11 mouse cellular contexts compared by ENCODE assay signal in the genomic region with DNA sequence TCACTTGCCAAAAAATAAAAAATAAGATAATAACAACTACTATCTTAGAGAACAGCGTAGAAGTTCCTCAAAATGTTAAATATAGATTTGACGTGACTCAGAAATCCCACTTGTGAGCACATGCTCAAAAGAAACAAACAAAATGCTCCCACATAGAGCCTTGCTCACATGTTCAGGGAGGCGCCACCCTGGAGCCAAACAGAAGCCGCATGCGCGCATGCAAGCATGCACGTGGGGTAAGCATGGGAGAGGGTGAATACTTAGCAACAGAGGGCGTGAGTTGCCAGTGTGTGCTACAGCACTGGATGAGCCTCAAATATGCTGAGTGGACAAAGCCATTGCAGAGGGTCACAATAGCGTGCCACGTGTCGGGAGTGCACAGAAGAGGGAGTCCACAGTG. TPM values are rescaled to one million over a fixed set of nuclear protein-coding genes. Genes with fewer than 3 reads are reported as not detected.
DNase-seq lines count a peak whose midpoint lies in the region; ATAC-seq and TF ChIP-seq lines count a peak whose summit lies in the region.
"Had no signal": no experiment of that assay in that cellular context is flagged by ENCODE, and none has a peak within 500 bp of the region (broad histone marks: within the 10 kb centered on the region; RNA-seq: fewer than 3 reads in every experiment).

No protein-coding gene starts in this region.

- no peak for ATAC-seq in heart, embryonic 11.5 days (replicated peaks; ENCODE audit: insufficient number of reproducible peaks, low FRiP score, low TSS enrichment)
- no peak for ATAC-seq in hindbrain, embryonic 16.5 days
- ATAC-seq: forebrain, embryonic 13.5 days had no signal

- in situ Hi-C loops in CH12.LX (cut with MboI; ENCODE audit: low pct_ligation_motif_present, low pct_unique_long_range_greater_than_20kb, low sequenced_read_pairs) = no loop called here

- no peak overlapping the region for H3K27ac ChIP-seq in heart, embryonic 11.5 days (ENCODE audit: low read depth, low read length)
- H3K27ac ChIP-seq in CH12.LX (ENCODE audit: insufficient read depth, low read depth) = no peak overlapping the region
- H3K27ac ChIP-seq in macrophage = peak overlapping the region; percentile 87
- no peak overlapping the region for H3K27ac ChIP-seq in hindbrain, embryonic 16.5 days (ENCODE audit: low read depth, low read length)
- H3K27ac ChIP-seq: forebrain, embryonic 13.5 days; neural tube, embryonic 13.5 days had no signal

- peak; percentile 56 to 86 for DNase-seq in heart, adult 18-20 months
- DNase-seq in CH12.LX (ENCODE audit: extremely low read depth) = no peak
- DNase-seq in heart, adult 9 months (ENCODE audit: low spot score in 2 of 2) = peak; percentile 52 to 84
- DNase-seq in c-Kit-positive CD71-positive TER-119-positive erythroid progenitor cells, embryonic 14.5 days (ENCODE audit: low spot score) = no peak
- no peak for DNase-seq in kidney, adult 9 months
- DNase-seq: kidney, postnatal 25 days had no signal

- no peak overlapping the region for H3K4me2 ChIP-seq in heart, embryonic 11.5 days
- no peak overlapping the region for H3K4me2 ChIP-seq in CH12.LX (ENCODE audit: insufficient read depth, low read depth, poor library complexity, severe bottlenecking)
- no peak overlapping the region for H3K4me2 ChIP-seq in hindbrain, embryonic 16.5 days (ENCODE audit: low read length)
- H3K4me2 ChIP-seq: forebrain, embryonic 13.5 days; neural tube, embryonic 13.5 days had no signal

- TF ChIP-seq EP300 in CH12.LX (IDR thresholded peaks at IDR 0.05; ENCODE audit: low read length) = no peak

- dilution Hi-C loops in CH12.LX (cut with MboI; ENCODE audit: extremely low pct_ligation_motif_present, extremely low pct_unique_long_range_greater_than_20kb, low sequenced_read_pairs) = no loop called here

- 81% methylated on average over 11 of the region's 11 CpGs for WGBS in heart, embryonic 11.5 days (ENCODE audit: insufficient replicate concordance)
- WGBS in macrophage (ENCODE audit: missing documents) = 43% methylated on average over 11 of the region's 11 CpGs
- 74% methylated on average over 11 of the region's 11 CpGs for WGBS in hindbrain, embryonic 16.5 days

- H3K4me1 ChIP-seq in heart, embryonic 11.5 days (ENCODE audit: control insufficient read depth, insufficient read depth, low read length) = peaks cover 5% of the 10 kb centered on the region; the same call in 1 of the 2 replicates
- H3K4me1 ChIP-seq in CH12.LX (ENCODE audit: control insufficient read depth in 1 of 2, insufficient read depth in 2 of 2) = peaks cover 11 to 14% of the 10 kb centered on the region in 2 experiments
- H3K4me1 ChIP-seq in hindbrain, embryonic 16.5 days (ENCODE audit: control insufficient read depth, insufficient read depth, low read depth, low read length) = no peaks in the 10 kb centered on the region
- H3K4me1 ChIP-seq: forebrain, embryonic 13.5 days had no signal

- no peak overlapping the region for H3K9ac ChIP-seq in heart, embryonic 11.5 days (ENCODE audit: low read depth, low read length)
- H3K9ac ChIP-seq in CH12.LX (ENCODE audit: insufficient read depth, low read depth) = no peak overlapping the region
- H3K9ac ChIP-seq in hindbrain, embryonic 16.5 days (ENCODE audit: low read depth, low read length) = no peak overlapping the region
- H3K9ac ChIP-seq: forebrain, embryonic 13.5 days; neural tube, embryonic 13.5 days had no signal

- H3K36me3 ChIP-seq in heart, embryonic 11.5 days (ENCODE audit: control insufficient read depth, insufficient read depth, low read length) = no peaks in the 10 kb centered on the region
- H3K36me3 ChIP-seq in CH12.LX (replicated peaks in 1 of 2; ENCODE audit: control insufficient read depth in 1 of 2, insufficient read depth in 1 of 2, low read length in 1 of 2) (no peaks in the 10 kb centered on the region), macrophage (ENCODE audit: inconsistent target) (no peaks in the 10 kb centered on the region)
- H3K36me3 ChIP-seq in hindbrain, embryonic 16.5 days (ENCODE audit: control insufficient read depth, insufficient read depth, low read length) = no peaks in the 10 kb centered on the region
- H3K36me3 ChIP-seq: neural tube, embryonic 13.5 days had no signal

- no peaks in the 10 kb centered on the region for H3K27me3 ChIP-seq in heart, embryonic 11.5 days (ENCODE audit: control insufficient read depth, insufficient read depth, low read length)
- peaks cover 68% of the 10 kb centered on the region for H3K27me3 ChIP-seq in CH12.LX (replicated peaks)
- H3K27me3 ChIP-seq in hindbrain, embryonic 16.5 days (replicated peaks; ENCODE audit: control insufficient read depth, insufficient read depth, low read length) = no peaks in the 10 kb centered on the region
- H3K27me3 ChIP-seq: forebrain, embryonic 13.5 days; neural tube, embryonic 13.5 days had no signal

- H3K79me2 ChIP-seq in CH12.LX (replicated peaks; ENCODE audit: control insufficient read depth, extremely low read depth, insufficient read depth, poor library complexity, severe bottlenecking) (no peaks in the 10 kb centered on the region), macrophage (ENCODE audit: inconsistent target) (no peaks in the 10 kb centered on the region)

- TF ChIP-seq CTCF in CH12.LX (conservative IDR thresholded peaks at IDR 0.05 in 1 of 2, IDR thresholded peaks at IDR 0.05 in 1 of 2; ENCODE audit: low read depth in 2 of 2, low read length in 2 of 2) = no peak

- no peak for TF ChIP-seq RAD21 in CH12.LX (IDR thresholded peaks at IDR 0.05; ENCODE audit: low read depth, low read length)

- no peaks in the 10 kb centered on the region for H3K9me3 ChIP-seq in heart, embryonic 11.5 days (replicated peaks; ENCODE audit: control insufficient read depth, low read length)
- peaks cover 4% of the 10 kb centered on the region for H3K9me3 ChIP-seq in CH12.LX (replicated peaks; ENCODE audit: low read length)
- H3K9me3 ChIP-seq in hindbrain, embryonic 16.5 days (ENCODE audit: control insufficient read depth, low read length) = no peaks in the 10 kb centered on the region

- no peak overlapping the region for H3K4me3 ChIP-seq in heart, embryonic 11.5 days (ENCODE audit: low read depth, low read length)
- no peak overlapping the region for H3K4me3 ChIP-seq in CH12.LX (replicated peaks in 1 of 3; ENCODE audit: low read depth in 2 of 3, low read length in 2 of 3, poor library complexity in 1 of 3)
- H3K4me3 ChIP-seq in macrophage (ENCODE audit: inconsistent target) = no peak overlapping the region
- no peak overlapping the region for H3K4me3 ChIP-seq in hindbrain, embryonic 16.5 days (ENCODE audit: low read length)
- H3K4me3 ChIP-seq: forebrain, embryonic 13.5 days; neural tube, embryonic 13.5 days had no signal

- TF ChIP-seq POLR2A in CH12.LX (IDR thresholded peaks at IDR 0.05; ENCODE audit: low read depth, low read length) = no peak

RNA-seq across cellular contexts. Expression of gene Engase, which starts 19.7 kb away (rescaled TPM):
- total RNA-seq in heart, adult 18-20 months (2021) = 1 to 10 TPM; 4.2 to 5.1 TPM
- 3.9 and 4.3 TPM in 2 replicates for polyA plus RNA-seq in heart, embryonic 11.5 days (2014; fragmentation: Nextera tagmentation; extraction: Ambion mirVana)
- total RNA-seq in CH12.LX (2012; rRNA removed) (12.1 and 13.6 TPM in 2 replicates), CH12.LX (2014; rRNA removed) (6.0 and 7.0 TPM in 2 replicates)
- polyA plus RNA-seq in CH12.LX (2012; ENCODE audit: insufficient read length, low read depth) (6.2 and 9.7 TPM in 2 replicates), macrophage (2018) (4.8 to 22.0 TPM (median 7.1 TPM) in 3 replicates)
- 10 to 100 TPM in 11 of 26 experiments, 1 to 10 TPM in 10, under 1 TPM in 5; 0.21 to 41.0 (median 4.4) TPM for total RNA-seq in macrophage (2018; cell fraction: chromatin; rRNA removed)
- 10 to 100 TPM in 8 of 26 experiments, 1 to 10 TPM in 18; 1.8 to 16.9 (median 6.2) TPM for total RNA-seq in macrophage (2018; cell fraction: cytosol; rRNA removed)
- 10 to 100 TPM in 7 of 26 experiments, 1 to 10 TPM in 19; 1.7 to 32.1 (median 5.7) TPM for total RNA-seq in macrophage (2018; cell fraction: nucleus; rRNA removed)
- polyA plus RNA-seq in hindbrain, embryonic 16.5 days (2015; fragmentation: Nextera tagmentation; extraction: Ambion mirVana) = 6.5 and 8.7 TPM in 2 replicates

RNA-seq across cellular contexts. Expression of gene C1qtnf1, which starts 28.9 kb away (rescaled TPM):
- 10 to 100 TPM; 13.4 to 16.4 TPM for total RNA-seq in heart, adult 18-20 months (2021)
- polyA plus RNA-seq in heart, embryonic 11.5 days (2014; fragmentation: Nextera tagmentation; extraction: Ambion mirVana) = 2.7 and 4.2 TPM in 2 replicates
- 0.13 and 0.76 TPM in 2 replicates for total RNA-seq in CH12.LX (2012; rRNA removed)
- 0.15 and 0.19 TPM in 2 replicates for total RNA-seq in CH12.LX (2014; rRNA removed)
- polyA plus RNA-seq in CH12.LX (2012; ENCODE audit: insufficient read length, low read depth) = 0.12 TPM in 1 of 2 replicates, not detected in the other
- 1 to 10 TPM in 1 of 26 experiments, under 1 TPM in 4, not detected in 21; 0.29 to 2.2 (median 0.38) TPM for total RNA-seq in macrophage (2018; cell fraction: chromatin; rRNA removed)
- total RNA-seq in macrophage (2018; cell fraction: cytosol; rRNA removed) = 1 to 10 TPM in 10 of 26 experiments, under 1 TPM in 16; 0.40 to 2.6 (median 0.70) TPM
- 1 to 10 TPM in 12 of 26 experiments, under 1 TPM in 11, not detected in 3; 0.28 to 2.8 (median 1.1) TPM for total RNA-seq in macrophage (2018; cell fraction: nucleus; rRNA removed)
- 0.12 to 1.2 TPM (median 0.82 TPM) in 3 replicates for polyA plus RNA-seq in macrophage (2018)
- polyA plus RNA-seq in hindbrain, embryonic 16.5 days (2015; fragmentation: Nextera tagmentation; extraction: Ambion mirVana) = 4.4 and 7.0 TPM in 2 replicates

RNA-seq across cellular contexts. Expression of gene Cant1, which starts 38.1 kb away (rescaled TPM):
- total RNA-seq in heart, adult 18-20 months (2021) = 10 to 100 TPM; 17.5 to 18.6 TPM
- polyA plus RNA-seq in heart, embryonic 11.5 days (2014; fragmentation: Nextera tagmentation; extraction: Ambion mirVana) = 16.0 and 17.1 TPM in 2 replicates
- total RNA-seq in CH12.LX (2012; rRNA removed) (36.7 and 40.2 TPM in 2 replicates), CH12.LX (2014; rRNA removed) (25.1 and 28.8 TPM in 2 replicates)
- polyA plus RNA-seq in CH12.LX (2012; ENCODE audit: insufficient read length, low read depth) (31.2 and 31.8 TPM in 2 replicates), macrophage (2018) (40.2 to 59.3 TPM (median 42.1 TPM) in 3 replicates)
- 10 to 100 TPM; 14.6 to 66.9 (median 38.8) TPM for total RNA-seq in macrophage (2018; cell fraction: chromatin; rRNA removed)
- total RNA-seq in macrophage (2018; cell fraction: cytosol; rRNA removed) = 10 to 100 TPM; 34.1 to 65.0 (median 51.3) TPM
- 100 to 1,000 TPM in 2 of 26 experiments, 10 to 100 TPM in 24; 28.3 to 108 (median 70.5) TPM for total RNA-seq in macrophage (2018; cell fraction: nucleus; rRNA removed)
- polyA plus RNA-seq in hindbrain, embryonic 16.5 days (2015; fragmentation: Nextera tagmentation; extraction: Ambion mirVana) = 25.7 and 29.1 TPM in 2 replicates

RNA-seq across cellular contexts. Expression of gene Lgals3bp, which starts 55.0 kb away (rescaled TPM):
- total RNA-seq in heart, adult 18-20 months (2021) = 10 to 100 TPM; 19.6 to 34.9 TPM
- polyA plus RNA-seq in heart, embryonic 11.5 days (2014; fragmentation: Nextera tagmentation; extraction: Ambion mirVana) = 3.1 and 3.8 TPM in 2 replicates
- total RNA-seq in CH12.LX (2012; rRNA removed) (67.3 and 93.0 TPM in 2 replicates), CH12.LX (2014; rRNA removed) (134 and 146 TPM in 2 replicates)
- polyA plus RNA-seq in CH12.LX (2012; ENCODE audit: insufficient read length, low read depth) (310 and 338 TPM in 2 replicates), macrophage (2018) (1,136 to 1,462 TPM (median 1,417 TPM) in 3 replicates)
- total RNA-seq in macrophage (2018; cell fraction: chromatin; rRNA removed) = 100 to 1,000 TPM; 127 to 562 (median 307) TPM
- total RNA-seq in macrophage (2018; cell fraction: cytosol; rRNA removed) = 1,000 to 10,000 TPM in 23 of 26 experiments, 100 to 1,000 TPM in 3; 854 to 2,702 (median 1,648) TPM
- total RNA-seq in macrophage (2018; cell fraction: nucleus; rRNA removed) = 1,000 to 10,000 TPM in 15 of 26 experiments, 100 to 1,000 TPM in 11; 559 to 2,830 (median 1,334) TPM
- polyA plus RNA-seq in hindbrain, embryonic 16.5 days (2015; fragmentation: Nextera tagmentation; extraction: Ambion mirVana) = 7.1 and 8.1 TPM in 2 replicates

Comparison
In these comparisons a context has a peak if more than half of its experiments do, and no peak if none do; other contexts are left out.
1. DNase-seq: peak in heart, adult 18-20 months (2 of 2) and heart, adult 9 months (2 of 2); none in CH12.LX (single experiment), c-Kit-positive CD71-positive TER-119-positive erythroid progenitor cells, embryonic 14.5 days (single experiment) and kidney, adult 9 months (single experiment).